ENCODE assay signal across 18 mouse cellular contexts in genomic region chr7:80334848-80335247, GRCm38 (mm10).
"Had no signal": no experiment of that assay in that cellular context is flagged by ENCODE, and none has a peak within 500 bp of the region (broad histone marks: within the 10 kb centered on the region; RNA-seq: fewer than 3 reads in every experiment).

No protein-coding gene starts in this region.

- H3K27ac ChIP-seq: liver, embryonic 15.5 days; lung, embryonic 15.5 days; macrophage; midbrain, embryonic 13.5 days; midbrain, embryonic 15.5 days; neural tube, embryonic 12.5 days had no signal

- H3K9ac ChIP-seq: liver, embryonic 15.5 days; liver, postnatal 0 days; lung, embryonic 15.5 days; midbrain, embryonic 13.5 days; midbrain, embryonic 15.5 days; neural tube, embryonic 12.5 days had no signal

- DNase-seq: liver, postnatal 0 days; lung, adult 2 months; lung, postnatal 14 days; lung, postnatal 36 days; right cerebral cortex, postnatal 14 days; spleen, adult 18-20 months; thymus, adult 2 months; thymus, postnatal 25 days; thymus, postnatal 4 days had no signal

- H3K4me3 ChIP-seq: liver, embryonic 15.5 days; lung, embryonic 15.5 days; megakaryocyte, embryonic 14.5 days; midbrain, embryonic 13.5 days; midbrain, embryonic 15.5 days; neural tube, embryonic 12.5 days had no signal

- H3K27me3 ChIP-seq: liver, embryonic 15.5 days; lung, embryonic 15.5 days; megakaryocyte, embryonic 14.5 days; midbrain, embryonic 13.5 days; midbrain, embryonic 15.5 days; neural tube, embryonic 12.5 days had no signal

- H3K4me2 ChIP-seq: liver, embryonic 15.5 days; lung, embryonic 15.5 days; midbrain, embryonic 11.5 days; midbrain, embryonic 13.5 days; midbrain, embryonic 15.5 days; neural tube, embryonic 12.5 days had no signal

- H3K9me3 ChIP-seq: liver, embryonic 15.5 days; lung, embryonic 15.5 days; midbrain, embryonic 13.5 days; midbrain, embryonic 15.5 days; neural tube, embryonic 12.5 days had no signal

- ATAC-seq: liver, postnatal 0 days; lung, postnatal 0 days; midbrain, embryonic 13.5 days; midbrain, embryonic 15.5 days had no signal
